Mouse (Mus musculus) urinary bladder, adult 18-20 months (tissue): ENCODE data around the gene Hhex.

Source experiments
- DNase-seq, 2 experiments: peaks; one replicate each; pipeline ENCODE4 v3.0.0; 2022; ENCODE audit warnings: low spot score in 2 of 2, mixed read lengths in 2 of 2

Hhex gene

DNA sequence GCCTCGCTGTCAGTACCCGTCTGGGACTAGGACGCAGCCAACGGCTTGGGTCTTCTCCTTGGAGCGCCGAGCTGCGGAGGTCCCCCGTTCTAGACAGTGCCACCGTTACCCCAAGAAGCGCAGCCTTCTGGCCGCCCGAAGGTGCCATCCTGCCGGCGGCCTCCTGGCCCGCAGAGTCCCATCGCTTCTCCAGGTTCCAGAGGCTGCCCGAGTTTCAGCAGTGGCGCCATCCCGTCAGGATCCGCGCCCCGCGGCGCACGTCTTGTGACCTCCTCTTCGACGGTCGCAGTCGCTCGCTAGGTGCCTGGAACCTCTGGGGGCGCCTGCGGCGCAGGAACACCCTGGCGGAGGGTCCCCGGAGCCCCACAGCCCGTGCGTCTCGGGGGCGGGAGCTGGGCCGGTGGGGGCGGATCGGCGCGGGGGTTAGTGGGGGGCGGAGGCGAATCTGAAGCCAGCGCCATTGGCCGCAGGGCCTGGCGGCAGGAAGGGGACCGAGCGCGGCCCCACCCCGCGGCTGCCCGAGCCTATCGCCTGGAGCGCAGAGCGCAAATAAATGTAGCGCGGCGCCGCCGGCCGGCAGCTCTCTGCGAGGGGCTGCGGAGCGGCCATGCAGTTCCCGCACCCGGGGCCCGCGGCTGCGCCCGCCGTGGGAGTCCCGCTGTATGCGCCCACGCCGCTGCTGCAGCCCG, at the start of gene Hhex:
Gene Hhex, plus strand, starts transcription at position 548 of the 689 bp plus-strand sequence.
- peak; percentile 74 to 88 for DNase-seq

DNA sequence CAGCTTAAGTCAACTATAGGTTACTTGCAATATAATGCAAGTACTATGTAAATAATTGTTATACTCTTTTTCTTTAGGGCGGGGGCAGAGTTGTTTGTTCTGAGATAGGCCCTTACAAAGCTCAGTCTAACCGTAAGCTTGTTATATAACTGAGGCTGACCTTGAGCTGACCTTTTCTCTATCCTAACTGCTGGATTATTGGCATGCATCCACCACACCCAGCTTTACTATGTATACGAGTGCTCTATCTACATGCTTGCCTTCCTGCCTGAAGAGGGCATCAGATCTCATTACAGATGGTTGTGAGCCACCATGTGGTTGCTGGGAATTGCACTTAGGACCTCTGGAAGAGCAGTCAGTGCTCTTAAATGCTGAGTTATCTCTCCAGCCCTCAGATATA, 48.5 kb upstream of the Hhex start:
- DNase-seq, result no peak

GRCm38 (mm10) chr19:37391869-37392268, 42.7 kb upstream of the Hhex start:
- DNase-seq, result no peak

DNA sequence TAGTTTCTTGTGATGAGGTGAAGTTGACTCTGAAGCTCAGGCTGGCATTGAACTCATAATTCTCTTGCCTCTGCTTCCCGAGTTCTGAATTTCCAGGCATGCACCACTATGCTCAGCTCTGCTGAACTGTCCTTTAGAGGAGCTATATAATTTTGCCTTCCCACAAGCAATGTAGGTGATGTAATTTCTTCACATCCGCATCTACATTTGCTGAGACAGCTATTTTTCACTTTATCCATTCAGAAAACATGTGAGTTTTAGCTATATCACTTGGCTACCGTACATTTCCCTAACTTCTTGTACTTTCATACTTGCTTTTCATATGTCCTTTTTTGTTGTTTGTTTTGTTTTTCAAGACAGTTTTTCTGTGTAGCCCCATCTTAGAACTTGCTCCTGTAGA, 38.3 kb upstream of the Hhex start:
- DNase-seq, result no peak

DNA sequence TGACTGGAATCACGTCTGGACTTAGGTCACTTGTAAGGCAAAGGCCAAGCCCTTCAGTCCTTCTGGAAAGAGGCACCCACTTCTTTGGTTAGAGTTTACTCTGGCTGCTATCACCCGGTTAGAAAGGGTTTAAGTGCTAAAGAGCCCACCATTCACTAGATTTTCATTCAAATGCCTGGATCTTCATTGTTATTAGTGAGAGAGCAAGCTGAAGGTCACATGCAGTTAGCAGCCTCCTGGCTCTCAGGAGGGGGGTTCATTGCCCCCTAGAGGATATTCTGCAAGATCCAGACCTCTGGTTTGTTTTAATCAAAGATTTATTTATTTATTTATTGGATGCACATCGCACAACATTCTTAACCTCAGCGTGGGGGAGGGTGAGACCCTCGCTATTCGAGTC, 33.7 kb upstream of the Hhex start:
- no peak for DNase-seq

DNA sequence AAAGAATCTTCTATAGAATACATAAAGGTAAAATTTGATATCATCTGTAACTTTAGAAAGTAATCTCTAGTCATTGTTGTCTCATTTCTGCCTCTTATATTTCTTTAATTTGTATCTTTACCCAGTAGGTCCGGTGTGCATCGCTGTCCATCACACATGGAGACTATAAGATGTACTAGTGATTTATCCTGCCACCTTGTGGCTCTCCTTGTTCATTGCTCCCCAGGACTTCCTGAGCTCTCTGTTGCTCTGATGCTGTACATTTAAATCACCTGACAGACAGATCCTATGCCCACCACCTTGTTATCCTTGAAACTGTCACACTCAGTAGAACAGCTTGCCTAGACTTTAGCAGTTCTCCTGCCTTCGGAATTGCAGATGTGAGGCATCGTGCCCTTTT, 16.3 kb upstream of the Hhex start:
- no peak for DNase-seq

DNA sequence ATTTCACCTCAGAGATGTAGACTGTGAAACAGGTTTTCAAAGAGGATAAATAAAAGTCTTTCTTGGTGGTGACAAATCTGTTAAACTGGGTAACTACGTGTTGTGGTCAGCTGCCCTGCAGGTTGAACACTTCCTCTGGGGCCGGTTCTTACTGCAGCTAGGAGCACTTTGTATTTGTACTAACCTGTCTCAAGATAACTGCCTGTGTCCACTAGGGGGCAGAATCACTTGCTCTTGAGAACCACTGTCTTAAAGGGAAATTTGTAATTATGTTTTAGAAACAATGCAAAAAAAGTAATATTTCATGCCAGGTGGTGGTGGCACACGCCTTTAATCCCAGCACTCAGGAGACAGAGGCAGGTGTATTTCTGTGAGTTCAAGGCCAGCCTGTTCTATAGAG, 15.0 kb upstream of the Hhex start:
- peak in 1 of 2 experiments; percentile 12 for DNase-seq

GRCm38 (mm10) chr19:37428589-37428988, 6.0 kb upstream of the Hhex start:
- no peak for DNase-seq

DNA sequence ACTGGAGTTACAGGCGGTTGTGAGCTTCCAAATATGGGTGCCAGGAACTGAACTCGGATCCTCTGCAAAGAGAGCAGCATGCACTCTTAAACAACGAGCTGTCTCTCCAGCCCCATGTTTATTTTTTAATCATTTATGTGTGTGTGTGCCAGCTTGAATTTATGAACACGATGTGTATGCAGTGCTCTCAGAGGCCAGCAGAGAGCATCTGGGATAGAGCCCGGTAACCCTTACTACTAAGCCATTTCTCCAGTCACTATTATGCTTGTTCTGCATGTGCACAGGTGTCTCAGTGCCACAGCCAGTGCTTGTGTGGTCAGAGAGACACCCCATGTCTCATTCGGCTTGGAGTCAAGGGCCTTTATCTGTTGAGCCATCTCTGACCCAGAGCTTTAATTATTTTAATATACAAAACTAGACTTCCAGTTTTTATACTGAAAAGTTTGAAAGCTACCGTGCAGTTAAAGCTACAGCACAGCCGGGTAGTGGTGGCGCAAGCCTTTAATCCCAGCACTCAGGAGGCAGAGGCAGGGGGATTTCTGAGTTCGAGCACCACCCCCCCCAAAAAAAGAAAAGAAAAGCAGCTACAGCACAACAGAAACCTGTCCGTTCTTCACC, 3.4 kb upstream of the Hhex start:
- DNase-seq, result no peak

- no peak for DNase-seq
These were observed 1.6 kb upstream of the Hhex start for GRCm38 (mm10) chr19:37432868-37433570.

DNA sequence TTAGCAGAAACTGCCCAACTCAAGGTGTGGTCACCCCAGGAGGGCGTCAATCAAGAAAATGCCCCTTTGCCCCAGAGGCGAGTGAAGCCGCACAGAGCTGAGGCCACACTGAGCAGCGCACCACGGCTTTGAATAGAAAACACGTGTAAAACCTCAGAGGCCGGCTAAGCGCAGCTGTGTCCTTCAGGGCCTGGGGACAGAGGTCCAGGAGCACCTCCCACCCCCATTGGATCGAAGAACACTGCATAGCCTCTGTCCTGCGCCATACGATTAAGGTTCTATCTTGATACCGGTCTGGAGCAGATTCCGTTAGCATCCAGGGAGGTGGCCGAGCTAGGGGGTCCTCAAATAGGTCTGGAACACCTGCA, 731 bp upstream of the Hhex start:
- no peak for DNase-seq

- DNase-seq, result peak; percentile 14 to 70
These were observed 637 bp downstream of the Hhex start for GRCm38 (mm10) chr19:37435041-37435852.

DNA sequence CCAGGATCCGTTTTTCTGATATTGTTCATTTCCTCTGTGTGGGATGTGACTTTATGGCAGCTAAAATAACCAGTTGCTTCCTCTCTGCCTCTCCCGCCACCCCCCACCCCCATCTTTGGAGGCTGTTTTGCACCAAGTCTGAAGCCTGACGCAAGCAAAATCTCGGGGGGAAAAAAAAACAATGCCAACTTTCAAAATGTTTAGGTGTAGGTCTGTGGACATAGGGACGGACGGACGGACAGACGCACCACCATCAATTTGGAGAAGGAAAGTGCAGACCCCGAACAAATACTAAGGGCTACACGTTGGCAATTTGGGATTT, 1.2 kb downstream of the Hhex start:
- no peak for DNase-seq

DNA sequence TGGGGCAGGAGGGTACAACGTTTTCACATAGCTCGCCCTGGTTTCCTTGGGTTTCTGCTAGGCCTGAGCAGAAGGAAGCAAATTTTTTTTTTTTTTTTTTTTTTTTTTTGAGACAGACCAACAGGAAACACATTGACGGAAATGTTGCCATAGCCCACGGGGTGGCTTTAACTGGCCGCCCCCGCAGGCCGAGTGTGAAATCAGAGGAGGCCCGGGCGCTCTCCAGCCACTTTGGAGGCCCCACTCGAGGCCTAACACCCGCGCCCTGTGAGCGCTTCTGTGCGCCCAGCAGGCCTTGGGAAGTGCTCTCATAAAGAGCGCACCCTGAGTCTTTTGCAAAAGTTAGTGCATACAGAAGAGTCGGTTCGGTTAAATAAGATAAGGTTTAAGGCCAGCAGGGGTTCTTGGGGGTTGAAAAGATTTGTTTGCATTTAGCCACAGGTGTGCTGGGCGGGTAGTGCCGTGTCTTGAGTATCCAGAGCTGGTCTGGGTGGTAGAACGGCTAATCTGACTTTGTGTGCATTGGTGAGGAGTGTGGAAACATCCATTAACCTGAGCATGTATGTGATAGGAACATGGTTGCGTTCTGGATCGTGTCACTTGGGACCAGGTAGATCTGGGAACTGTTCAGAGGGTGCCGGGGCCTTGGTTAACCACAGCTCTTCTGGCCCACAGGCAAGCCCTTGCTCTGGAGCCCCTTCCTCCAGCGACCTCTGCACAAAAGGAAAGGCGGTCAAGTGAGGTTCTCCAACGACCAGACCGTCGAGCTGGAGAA, 2.1 kb downstream of the Hhex start:
- no peak for DNase-seq

GRCm38 (mm10) chr19:37437289-37437606, 2.6 kb downstream of the Hhex start:
- DNase-seq, result no peak

GRCm38 (mm10) chr19:37440181-37440580, 5.6 kb downstream of the Hhex start:
- no peak for DNase-seq

DNA sequence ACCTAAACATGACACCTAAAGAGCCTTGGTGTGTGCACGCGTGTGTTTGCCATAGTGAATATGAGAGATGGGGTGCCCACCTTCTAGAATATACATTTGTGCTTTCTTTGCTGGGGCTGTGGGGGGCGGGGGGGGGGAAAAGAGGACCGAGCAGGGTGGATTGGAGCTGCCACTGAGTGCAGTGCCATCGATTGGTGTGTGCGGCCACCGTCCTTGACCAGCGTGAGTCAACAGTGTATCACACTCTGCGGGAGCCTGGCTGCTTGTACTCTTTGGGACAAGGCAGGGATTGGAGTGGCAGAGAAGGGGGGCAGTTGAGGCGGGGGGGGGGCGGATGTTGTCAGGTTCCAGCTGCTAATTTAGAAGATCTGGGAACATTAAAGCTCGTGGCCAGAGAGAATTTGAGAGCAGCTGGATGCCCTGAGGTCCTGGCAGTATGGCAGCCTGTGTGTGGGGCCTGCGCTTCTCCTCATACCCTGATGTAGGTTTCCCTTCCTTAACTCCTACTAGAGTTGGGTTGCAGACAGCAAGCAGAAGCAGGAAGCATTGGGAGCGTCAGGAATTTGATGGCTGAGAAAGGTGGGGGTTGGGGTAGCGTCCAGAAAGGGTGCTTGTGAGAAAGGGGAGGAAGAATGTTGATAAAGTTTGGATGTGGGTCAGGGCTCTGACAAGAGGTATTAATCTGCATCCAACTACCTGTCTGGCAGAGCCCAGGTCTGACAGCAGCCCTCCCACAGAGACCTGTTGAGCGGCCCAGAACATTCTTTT, 6.3 kb downstream of the Hhex start:
- DNase-seq, result no peak

- DNase-seq, result no peak
These were observed 8.1 kb downstream of the Hhex start for GRCm38 (mm10) chr19:37442524-37443286.

DNA sequence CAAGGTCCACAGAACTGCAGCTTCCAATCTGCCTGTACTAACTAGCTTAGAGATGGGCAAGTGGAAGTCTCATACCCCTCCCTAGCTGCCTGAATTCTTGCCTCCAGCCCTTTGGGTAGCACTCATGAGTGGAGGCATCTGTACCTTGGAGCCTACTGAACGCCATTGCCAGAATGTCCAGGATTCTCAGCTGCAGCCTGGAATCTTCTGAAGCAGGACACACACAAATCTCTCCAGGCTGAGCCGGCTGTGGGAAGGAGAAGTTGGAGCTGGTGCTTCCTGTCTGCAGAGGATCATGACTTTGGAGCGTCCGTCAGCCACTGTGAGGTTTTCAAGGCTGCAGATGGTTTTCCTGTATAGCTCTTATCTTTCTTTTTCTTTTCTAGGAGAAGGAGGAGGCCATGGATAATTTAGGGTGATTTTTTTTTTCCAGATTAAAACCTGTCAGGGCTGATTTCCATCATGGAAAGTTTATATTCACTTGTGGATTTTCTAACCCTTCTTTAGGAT, 9.1 kb downstream of the Hhex start:
- no peak for DNase-seq

DNA sequence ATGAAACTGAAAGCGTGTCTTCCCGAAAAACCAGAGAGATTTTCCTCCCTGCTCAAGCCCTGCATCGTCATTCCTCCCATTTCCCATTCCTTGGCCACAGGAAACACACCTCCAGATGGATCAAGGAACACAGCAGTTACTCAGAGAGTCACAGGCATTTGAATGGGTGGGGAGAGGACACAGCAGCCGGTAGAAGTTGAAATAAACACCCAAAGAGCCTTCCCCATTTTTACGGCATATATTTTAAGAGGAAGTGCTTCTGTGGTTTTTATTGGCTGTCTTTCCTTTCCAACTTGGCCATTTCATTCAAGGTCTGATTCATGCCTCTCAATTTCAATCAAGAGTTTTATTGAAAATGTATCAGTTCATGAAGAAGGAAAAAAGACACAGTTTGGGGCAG, 13.6 kb downstream of the Hhex start:
- DNase-seq, result no peak
